29 mouse cellular contexts compared by ENCODE assay signal in genomic region chr9:67816172-67816928, GRCm38 (mm10). TPM values are rescaled to one million over a fixed set of nuclear protein-coding genes. Genes with fewer than 3 reads are reported as not detected.
DNase-seq lines count a peak whose midpoint lies in the region; ATAC-seq and TF ChIP-seq lines count a peak whose summit lies in the region.
"Had no signal": no experiment of that assay in that cellular context is flagged by ENCODE, and none has a peak within 500 bp of the region (broad histone marks: within the 10 kb centered on the region; RNA-seq: fewer than 3 reads in every experiment).

No protein-coding gene starts in this region.

- H3K9me3 ChIP-seq in liver, embryonic 11.5 days (ENCODE audit: control insufficient read depth, low read length), result no peaks in the 10 kb centered on the region
- H3K9me3 ChIP-seq in stomach, embryonic 15.5 days, result no peaks in the 10 kb centered on the region
- H3K9me3 ChIP-seq: embryonic facial prominence, embryonic 10.5 days; embryonic facial prominence, embryonic 13.5 days; forebrain, embryonic 12.5 days; forebrain, embryonic 15.5 days; G1E; heart, embryonic 13.5 days had no signal

- H3K4me3 ChIP-seq in gastrocnemius, adult 2 months, result no peak overlapping the region
- H3K4me3 ChIP-seq in liver, adult 2 months (ENCODE audit: insufficient read depth, low read depth, low read length), result no peak overlapping the region
- no peak overlapping the region for H3K4me3 ChIP-seq in liver, embryonic 11.5 days (ENCODE audit: low read depth, low read length)
- no peak overlapping the region for H3K4me3 ChIP-seq in stomach, embryonic 15.5 days (replicated peaks)
- H3K4me3 ChIP-seq: embryonic facial prominence, embryonic 10.5 days; embryonic facial prominence, embryonic 13.5 days; erythroblast, embryonic 14.5 days; forebrain, embryonic 12.5 days; forebrain, embryonic 15.5 days; heart, embryonic 13.5 days had no signal

- DNase-seq in gastrocnemius, adult 2 months, result no peak
- DNase-seq in gastrocnemius, postnatal 10 days, result no peak
- DNase-seq in liver, adult 2 months (ENCODE audit: extremely low read depth, low read depth, low spot score), result peak; percentile 94
- no peak for DNase-seq in liver, embryonic 11.5 days (ENCODE audit: low spot score)
- no peak for DNase-seq in urinary bladder, postnatal 10 days (ENCODE audit: low spot score)
- DNase-seq: adrenal gland, adult 8-10 months; adrenal gland, postnatal 25 days; B cell, adult 2 months; cerebellum, adult 11-12 months; cerebellum, adult 8-10 months; cerebellum, postnatal 10 days; cerebellum, postnatal 36 days; embryo, embryonic 11 days; gastrocnemius, postnatal 14 days; heart, adult 11 months; heart, postnatal 14 days; heart, postnatal 4 days had no signal

- H3K27ac ChIP-seq in gastrocnemius, adult 2 months, result peak overlapping the region; percentile 28
- peak overlapping the region; percentile 6 for H3K27ac ChIP-seq in liver, adult 2 months (replicated peaks; ENCODE audit: insufficient read depth, low read depth, low read length)
- no peak overlapping the region for H3K27ac ChIP-seq in liver, embryonic 11.5 days (ENCODE audit: low read depth, low read length)
- no peak overlapping the region for H3K27ac ChIP-seq in stomach, embryonic 15.5 days
- H3K27ac ChIP-seq: embryonic facial prominence, embryonic 10.5 days; embryonic facial prominence, embryonic 13.5 days; forebrain, embryonic 12.5 days; forebrain, embryonic 15.5 days; hindbrain, embryonic 14.5 days had no signal

- no peak overlapping the region for H3K9ac ChIP-seq in liver, adult 2 months (ENCODE audit: low read depth, low read length)
- no peak overlapping the region for H3K9ac ChIP-seq in liver, embryonic 11.5 days (ENCODE audit: low read depth, low read length)
- H3K9ac ChIP-seq in stomach, embryonic 15.5 days, result no peak overlapping the region
- H3K9ac ChIP-seq: embryonic facial prominence, embryonic 13.5 days; forebrain, embryonic 12.5 days; forebrain, embryonic 15.5 days; heart, embryonic 13.5 days; hindbrain, embryonic 14.5 days had no signal

- H3K27me3 ChIP-seq in liver, adult 2 months (ENCODE audit: control insufficient read depth, insufficient read depth, low read length), result no peaks in the 10 kb centered on the region
- H3K27me3 ChIP-seq in liver, embryonic 11.5 days (replicated peaks; ENCODE audit: control insufficient read depth, insufficient read depth, low read length), result no peaks in the 10 kb centered on the region; the same call in 1 of the 2 replicates
- no peaks in the 10 kb centered on the region for H3K27me3 ChIP-seq in stomach, embryonic 15.5 days (replicated peaks)
- H3K27me3 ChIP-seq: CH12.LX; embryonic facial prominence, embryonic 13.5 days; forebrain, embryonic 12.5 days; forebrain, embryonic 15.5 days; heart, embryonic 13.5 days had no signal

- H3K79me2 ChIP-seq in liver, adult 2 months (ENCODE audit: control insufficient read depth, insufficient read depth, low read length), result no peaks in the 10 kb centered on the region

- WGBS in liver, adult 2 months, result 22% methylated on average over 2 of the region's 2 CpGs
- WGBS in liver, embryonic 11.5 days, result 63% methylated on average over 2 of the region's 2 CpGs
- 65% methylated on average over 2 of the region's 2 CpGs for WGBS in stomach, embryonic 15.5 days

- H3K4me1 ChIP-seq in liver, adult 2 months (ENCODE audit: control insufficient read depth, insufficient read depth, low read length), result peaks cover 6% of the 10 kb centered on the region
- H3K4me1 ChIP-seq in liver, embryonic 11.5 days (replicated peaks; ENCODE audit: control insufficient read depth, insufficient read depth, low read length), result peaks cover 3% of the 10 kb centered on the region; the same call in 1 of the 2 replicates
- H3K4me1 ChIP-seq in stomach, embryonic 15.5 days, result peaks cover 9% of the 10 kb centered on the region; the same call in 1 of the 2 replicates

- no peak for TF ChIP-seq CTCF in gastrocnemius, adult 2 months (IDR thresholded peaks at IDR 0.05)
- TF ChIP-seq CTCF in liver, adult 2 months (IDR thresholded peaks at IDR 0.05; ENCODE audit: low read depth, low read length), result no peak

- H3K36me3 ChIP-seq in liver, adult 2 months (ENCODE audit: control insufficient read depth, insufficient read depth, low read length), result no peaks in the 10 kb centered on the region
- no peaks in the 10 kb centered on the region for H3K36me3 ChIP-seq in liver, embryonic 11.5 days (ENCODE audit: control insufficient read depth, insufficient read depth, low read length)
- H3K36me3 ChIP-seq in stomach, embryonic 15.5 days, result no peaks in the 10 kb centered on the region
- H3K36me3 ChIP-seq: embryonic facial prominence, embryonic 10.5 days; embryonic facial prominence, embryonic 13.5 days; forebrain, embryonic 12.5 days; forebrain, embryonic 15.5 days; G1E; heart, embryonic 13.5 days had no signal

- no peak overlapping the region for H3K4me2 ChIP-seq in liver, embryonic 11.5 days
- no peak overlapping the region for H3K4me2 ChIP-seq in stomach, embryonic 15.5 days
- H3K4me2 ChIP-seq: embryonic facial prominence, embryonic 13.5 days; forebrain, embryonic 12.5 days; forebrain, embryonic 15.5 days; hindbrain, embryonic 14.5 days had no signal

- TF ChIP-seq POLR2A in liver, adult 2 months (IDR thresholded peaks at IDR 0.05; ENCODE audit: extremely low read depth, insufficient read depth, low read length), result no peak

- ATAC-seq in liver, embryonic 11.5 days (replicated peaks; ENCODE audit: low FRiP score), result no peak
- ATAC-seq in stomach, embryonic 15.5 days (ENCODE audit: insufficient read depth, low FRiP score, low read depth), result peak; percentile 43; the same call in 1 of the 2 replicates
- ATAC-seq: forebrain, embryonic 15.5 days had no signal

- intact Hi-C loops in gastrocnemius, adult 2 months (cut with DNase I), result no loop called here

RNA-seq across cellular contexts. Expression of gene C2cd4a, which starts 15.8 kb away (rescaled TPM):
- total RNA-seq in gastrocnemius, adult 2 months (2021), result not detected
- total RNA-seq in gastrocnemius, postnatal 10 days (2021), result under 1 TPM; 0.16 to 0.18 TPM
- total RNA-seq in liver, adult 2 months (2014; rRNA removed), result not detected in 2 replicates
- 0.07 TPM in 1 of 2 replicates, not detected in the other for polyA plus RNA-seq in liver, adult 2 months (2012; rRNA removed)
- polyA plus RNA-seq in liver, embryonic 11.5 days (2014; fragmentation: Nextera tagmentation; extraction: Ambion mirVana), result 2.6 and 4.2 TPM in 2 replicates
- polyA plus RNA-seq in stomach, embryonic 15.5 days (2015; fragmentation: Nextera tagmentation; extraction: Ambion mirVana), result 1.9 and 2.7 TPM in 2 replicates
- total RNA-seq: adrenal gland, postnatal 25 days; heart, adult 8-10 months; heart, postnatal 14 days; heart, postnatal 4 days had no signal
- polyA plus RNA-seq: embryonic facial prominence, embryonic 10.5 days; forebrain, embryonic 12.5 days; hindbrain, embryonic 11.5 days had no signal

RNA-seq across cellular contexts. Expression of gene Vps13c, which starts 23.8 kb away (rescaled TPM):
- 10 to 100 TPM; 26.1 to 32.9 TPM for total RNA-seq in gastrocnemius, adult 2 months (2021)
- 10 to 100 TPM; 26.0 to 26.5 TPM for total RNA-seq in gastrocnemius, postnatal 10 days (2021)
- 29.7 and 34.6 TPM in 2 replicates for total RNA-seq in liver, adult 2 months (2014; rRNA removed)
- 4.8 and 4.9 TPM in 2 replicates for polyA plus RNA-seq in liver, adult 2 months (2012; rRNA removed)
- 13.5 and 14.7 TPM in 2 replicates for polyA plus RNA-seq in liver, embryonic 11.5 days (2014; fragmentation: Nextera tagmentation; extraction: Ambion mirVana)
- 6.1 and 6.7 TPM in 2 replicates for polyA plus RNA-seq in stomach, embryonic 15.5 days (2015; fragmentation: Nextera tagmentation; extraction: Ambion mirVana)

RNA-seq across cellular contexts. Expression of gene C2cd4b, which starts 57.1 kb away (rescaled TPM):
- not detected for total RNA-seq in gastrocnemius, adult 2 months (2021)
- under 1 TPM in 1 of 2 experiments, not detected in 1; 0.38 TPM for total RNA-seq in gastrocnemius, postnatal 10 days (2021)
- total RNA-seq in liver, adult 2 months (2014; rRNA removed), result not detected in 2 replicates
- not detected in 2 replicates for polyA plus RNA-seq in liver, adult 2 months (2012; rRNA removed)
- not detected in 2 replicates for polyA plus RNA-seq in liver, embryonic 11.5 days (2014; fragmentation: Nextera tagmentation; extraction: Ambion mirVana)
- 1.7 and 2.0 TPM in 2 replicates for polyA plus RNA-seq in stomach, embryonic 15.5 days (2015; fragmentation: Nextera tagmentation; extraction: Ambion mirVana)
- total RNA-seq: CH12.LX, G1E had no signal
- polyA plus RNA-seq: erythroblast, embryonic 14.5 days; G1E; hindbrain, embryonic 11.5 days had no signal

Comparison
In these comparisons a context has a peak if more than half of its experiments do, and no peak if none do; other contexts are left out.
1. H3K27ac ChIP-seq: peak in gastrocnemius, adult 2 months (single experiment) and liver, adult 2 months (single experiment); none in liver, embryonic 11.5 days (single experiment) and stomach, embryonic 15.5 days (single experiment).